Mouse (Mus musculus) left cerebral cortex, postnatal 36 days (tissue): ENCODE results near the gene Pde2a. TPM values are rescaled to one million over a fixed set of nuclear protein-coding genes. Genes with fewer than 3 reads are reported as not detected.

ENCODE experiments used
- DNase-seq, 2 experiments: peaks; one replicate each; pipeline ENCODE4 v3.0.0; 2021 to 2022; ENCODE audit warnings: low spot score in 2 of 2, mixed read lengths in 1 of 2
- intact Hi-C: fragments of 180-260 bp; cut with DNase I; formaldehyde crosslinking; loops from one replicate; pipeline ENCODE4 v1.15.1; 2025
- total RNA-seq, 2 experiments: library from RNA; stranded (reverse); gene quantifications; 2 replicates each; pipeline ENCODE4 v1.2.3; 2021

Pde2a gene
- total RNA-seq, 2 experiments from 2014 or later, result 349 to 377 TPM

DNA sequence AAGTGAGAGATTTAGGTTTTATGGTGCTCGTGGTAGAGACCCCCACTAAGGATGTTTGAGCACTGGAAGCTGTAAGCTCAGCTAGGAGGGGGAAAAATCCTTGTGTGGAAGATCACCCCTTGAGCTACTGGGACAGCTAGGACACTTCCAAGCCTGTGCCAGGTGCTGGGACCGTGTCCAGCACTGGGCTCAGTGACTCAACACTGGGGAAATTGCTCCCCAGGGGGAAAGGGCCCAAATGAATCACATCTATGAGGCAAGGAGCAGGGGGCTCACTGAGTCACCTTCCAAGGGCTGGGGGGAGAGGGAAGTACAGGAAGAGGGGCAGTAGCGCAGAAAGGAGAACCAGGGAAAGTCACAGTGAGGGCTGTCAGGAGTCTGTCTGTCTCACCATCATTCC is 28.4 kb downstream of the Pde2a start:
- DNase-seq, result no peak
- intact Hi-C loops, result loop anchor here (1.0 to 2.0 kb wide), 3 partner anchors 53 to 169 kb away; no protein-coding TSS in a partner anchor

DNA sequence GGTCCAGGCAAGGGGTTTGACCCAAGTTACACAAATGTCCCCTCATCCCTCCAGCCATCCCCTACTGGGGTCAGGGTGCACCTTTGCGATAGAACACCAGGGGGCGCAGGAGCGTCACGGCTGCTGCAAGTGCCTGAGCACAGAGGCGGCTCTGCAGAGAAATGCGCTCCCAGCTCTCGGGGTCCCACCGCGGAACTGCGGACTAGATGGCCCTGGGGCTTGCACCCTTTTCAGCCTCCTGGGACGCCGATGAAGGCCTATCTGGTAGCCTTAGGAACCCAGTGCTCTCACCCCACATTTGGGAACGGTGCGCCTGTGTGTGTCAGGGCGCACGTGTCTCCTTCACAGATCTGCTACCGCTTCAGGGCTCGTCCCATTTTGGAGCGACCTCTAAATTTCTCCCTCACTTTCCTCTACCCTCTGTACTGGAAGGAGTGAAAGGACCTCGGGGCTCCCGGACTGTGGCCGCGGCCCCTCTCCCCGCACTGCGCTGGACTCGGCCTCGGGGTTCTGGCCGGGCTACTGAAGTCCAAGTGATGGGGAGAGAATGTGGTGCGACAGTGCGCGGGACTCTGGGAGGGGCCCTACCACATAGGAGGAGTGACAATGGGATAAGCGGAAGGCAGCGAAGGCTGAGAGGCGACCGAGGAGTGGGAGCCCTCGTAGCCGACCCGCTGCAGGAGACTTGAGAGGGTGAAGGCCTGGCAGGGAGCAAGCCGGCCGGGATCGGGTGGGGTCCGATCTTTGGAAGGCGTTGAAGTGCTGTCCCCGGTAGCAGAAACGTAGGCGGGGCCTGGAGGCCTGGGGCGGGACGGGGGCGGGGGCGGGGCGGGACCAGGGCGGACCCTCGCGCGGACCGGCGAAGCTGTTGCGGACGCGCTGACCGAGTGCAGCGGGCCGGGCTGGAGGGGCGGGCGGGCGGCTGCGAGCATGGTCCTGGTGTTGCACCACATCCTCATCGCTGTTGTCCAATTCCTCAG is 29.2 kb downstream of the Pde2a start:
- DNase-seq, result peak; percentile 87 to 90
- intact Hi-C loops, result loop anchor here (1.0 to 2.0 kb wide), 3 partner anchors 53 to 168 kb away; no protein-coding TSS in a partner anchor

DNA sequence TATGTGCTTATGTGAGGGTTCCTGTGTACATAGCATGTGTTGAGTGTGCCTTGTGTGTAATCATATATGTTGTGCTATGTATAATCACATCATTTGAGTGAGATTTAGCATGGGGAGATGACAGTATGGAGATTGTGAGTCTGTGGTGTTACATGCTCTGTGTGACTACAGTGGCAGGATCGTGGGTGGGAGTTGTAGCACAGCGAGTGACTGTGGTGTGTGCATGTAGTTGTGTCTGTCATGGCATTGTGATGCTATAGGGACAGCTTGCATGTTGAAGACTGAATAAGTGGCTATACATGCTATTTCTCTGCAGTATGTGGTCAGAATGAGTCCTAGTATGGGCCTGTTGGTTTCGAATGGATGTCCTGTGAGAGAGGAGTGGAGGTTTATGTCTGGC is 31.2 kb downstream of the Pde2a start:
- DNase-seq, result no peak
- intact Hi-C loops, result no loop called here

DNA sequence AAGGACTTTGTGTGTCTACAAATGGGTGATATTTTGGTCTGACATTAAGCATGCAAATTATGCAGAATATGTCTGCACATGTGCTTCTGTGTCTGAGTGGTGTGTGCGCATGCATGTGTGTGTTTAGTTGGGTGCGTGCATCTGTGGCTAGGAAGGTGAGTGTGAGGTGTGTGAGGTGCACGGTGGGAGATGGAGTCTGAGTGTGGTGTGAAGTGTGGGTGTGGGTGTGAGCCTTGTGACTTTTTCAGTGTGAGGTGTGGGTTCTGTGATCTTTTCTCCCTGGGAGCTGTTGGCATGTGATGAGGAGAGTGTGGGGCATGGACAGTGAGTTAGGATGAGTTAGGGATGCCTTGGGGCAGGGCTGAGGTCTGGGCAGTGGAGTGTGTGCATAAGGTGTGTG is 31.8 kb downstream of the Pde2a start:
- intact Hi-C loops, result no loop called here
- DNase-seq, result peak in 1 of 2 experiments; percentile 27

DNA sequence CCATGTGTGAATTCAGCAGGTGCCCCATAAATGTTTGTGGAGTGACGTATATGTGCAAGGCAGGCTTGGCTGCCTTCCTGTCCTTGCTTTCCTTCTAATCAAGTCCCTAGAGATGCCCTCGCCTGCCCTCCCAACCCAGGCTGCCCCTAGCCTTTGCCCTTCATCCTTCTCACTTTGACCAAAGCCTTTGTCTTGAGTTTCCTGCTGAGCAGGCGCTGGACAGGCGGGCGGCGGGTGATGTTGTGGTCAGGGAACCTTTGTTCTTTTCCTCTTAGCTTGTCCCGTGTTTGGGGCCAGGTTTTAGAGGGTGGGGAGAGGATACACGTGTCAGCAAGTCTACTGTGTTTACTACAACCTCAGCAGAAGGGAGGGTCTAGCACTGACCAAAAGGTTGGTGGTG is 32.2 kb downstream of the Pde2a start:
- intact Hi-C loops, result no loop called here
- no peak for DNase-seq

DNA sequence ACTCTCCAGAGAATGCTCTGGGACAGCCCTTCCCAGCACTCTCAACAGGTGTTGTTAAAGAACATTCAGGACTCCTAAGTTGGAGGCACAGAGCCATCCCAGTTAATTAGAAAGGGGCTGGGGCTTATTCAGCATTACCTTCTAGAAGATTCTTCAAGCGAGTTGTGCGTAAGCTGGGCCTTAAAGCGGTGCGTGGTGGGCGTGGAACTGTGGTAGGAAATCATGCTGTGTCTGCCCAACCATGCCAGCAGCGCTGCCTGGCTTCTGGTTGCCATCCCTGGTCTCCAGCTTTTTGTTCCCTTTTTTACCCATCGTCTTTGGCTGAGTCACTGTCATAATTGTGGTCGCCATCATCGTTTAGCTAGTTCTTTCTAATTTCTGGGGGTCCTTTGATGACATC is 33.0 kb downstream of the Pde2a start:
- intact Hi-C loops, result no loop called here
- DNase-seq, result no peak

DNA sequence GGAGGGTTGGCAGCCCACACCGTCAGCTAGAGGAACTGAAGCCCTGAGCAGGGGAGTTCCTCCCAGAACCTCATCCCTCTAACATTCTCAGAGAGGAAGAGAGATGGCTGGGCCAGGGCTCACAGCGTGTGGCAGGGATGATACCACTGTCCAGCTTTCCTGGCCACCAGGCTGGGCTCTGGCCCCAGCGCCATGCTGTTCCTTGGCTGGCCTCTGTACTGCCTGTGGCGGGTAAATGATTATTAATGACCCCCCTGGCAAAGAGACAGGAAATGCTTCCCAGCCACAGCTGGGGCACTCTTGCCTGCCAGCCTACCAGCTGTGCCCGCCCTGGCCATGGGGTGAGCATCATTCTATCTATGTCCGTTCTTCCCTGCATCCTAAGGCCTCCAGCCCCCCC is 33.6 kb downstream of the Pde2a start:
- no peak for DNase-seq
- intact Hi-C loops, result no loop called here

DNA sequence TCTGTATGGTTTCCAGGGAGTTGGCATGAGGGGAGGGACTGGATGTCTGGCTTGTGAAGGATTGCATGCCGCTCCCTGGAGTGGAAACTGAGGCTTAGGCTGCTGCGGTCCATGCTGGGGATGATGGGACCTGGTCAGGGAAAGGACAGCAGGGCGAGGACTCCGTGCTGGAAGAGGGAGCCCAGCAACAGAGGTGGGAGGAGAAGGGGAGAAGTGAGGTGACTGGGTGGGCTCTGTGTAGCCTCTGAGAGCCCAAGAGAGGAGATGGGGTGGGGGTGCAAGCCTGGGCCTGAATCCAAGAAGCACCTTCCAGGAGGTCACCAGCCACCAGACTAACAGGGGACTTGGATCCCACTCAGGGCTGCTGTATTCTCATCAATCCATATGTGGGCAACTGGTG is 34.8 kb downstream of the Pde2a start:
- intact Hi-C loops, result no loop called here
- no peak for DNase-seq

DNA sequence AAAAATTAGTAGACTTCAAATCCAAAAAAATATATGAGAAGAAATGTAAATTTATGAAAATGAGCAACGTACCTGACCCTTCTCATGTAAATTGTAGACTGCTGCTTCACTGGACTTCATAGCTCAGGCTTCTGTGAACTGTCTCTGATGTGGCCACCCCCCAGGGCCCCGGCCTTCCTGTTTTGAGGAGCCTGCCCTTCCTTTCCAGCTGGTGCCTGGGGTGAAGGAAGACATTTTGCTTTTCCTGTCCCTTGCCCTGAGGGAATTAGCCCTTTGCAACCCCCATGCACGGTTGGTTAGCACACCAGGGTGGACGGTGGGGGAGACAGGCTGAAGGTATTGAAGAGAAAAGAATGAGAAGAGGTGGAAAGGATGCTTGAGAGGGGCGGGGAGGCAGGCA is 35.3 kb downstream of the Pde2a start:
- no peak for DNase-seq
- intact Hi-C loops, result no loop called here

DNA sequence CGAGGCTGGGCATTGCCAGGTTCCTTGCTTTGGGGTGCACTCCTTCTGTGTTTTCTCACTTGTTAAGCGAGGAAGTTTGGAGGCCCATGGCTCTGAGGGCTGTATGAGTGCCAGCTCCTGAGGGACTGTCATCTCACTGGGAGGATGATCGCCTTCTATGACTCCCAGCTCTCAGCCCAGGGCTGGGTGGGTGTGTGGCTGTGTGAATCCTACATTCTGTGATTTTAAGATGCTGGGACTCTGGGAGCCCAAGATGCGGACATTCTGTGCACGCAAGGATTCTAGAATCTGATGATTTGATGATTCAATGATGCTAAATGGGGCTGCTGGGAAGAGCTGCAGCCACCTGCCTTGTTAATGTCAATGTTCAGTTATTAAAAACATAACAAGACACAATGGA is 35.8 kb downstream of the Pde2a start:
- DNase-seq, result peak; percentile 63 to 77
- intact Hi-C loops, result no loop called here

DNA sequence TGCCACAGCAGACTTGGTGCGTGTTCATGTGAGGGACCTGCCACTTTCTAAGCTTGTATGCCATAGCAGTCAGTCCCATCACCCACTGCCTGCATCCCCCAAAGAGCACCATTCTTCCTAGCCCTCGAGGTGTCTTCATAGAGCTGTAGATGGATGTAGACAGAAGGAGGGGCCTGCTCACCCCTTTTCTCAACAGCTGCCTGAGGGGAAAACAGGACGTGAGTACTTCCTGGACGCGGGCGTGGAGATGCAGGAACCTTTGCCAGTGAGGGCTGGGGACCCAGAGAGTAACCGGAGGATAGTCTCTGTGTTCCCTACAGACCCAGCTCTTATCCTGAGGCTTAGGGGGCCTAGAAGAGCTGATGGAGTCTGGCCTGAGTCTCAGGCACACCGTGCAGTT is 36.3 kb downstream of the Pde2a start:
- DNase-seq, result no peak
- intact Hi-C loops, result no loop called here

DNA sequence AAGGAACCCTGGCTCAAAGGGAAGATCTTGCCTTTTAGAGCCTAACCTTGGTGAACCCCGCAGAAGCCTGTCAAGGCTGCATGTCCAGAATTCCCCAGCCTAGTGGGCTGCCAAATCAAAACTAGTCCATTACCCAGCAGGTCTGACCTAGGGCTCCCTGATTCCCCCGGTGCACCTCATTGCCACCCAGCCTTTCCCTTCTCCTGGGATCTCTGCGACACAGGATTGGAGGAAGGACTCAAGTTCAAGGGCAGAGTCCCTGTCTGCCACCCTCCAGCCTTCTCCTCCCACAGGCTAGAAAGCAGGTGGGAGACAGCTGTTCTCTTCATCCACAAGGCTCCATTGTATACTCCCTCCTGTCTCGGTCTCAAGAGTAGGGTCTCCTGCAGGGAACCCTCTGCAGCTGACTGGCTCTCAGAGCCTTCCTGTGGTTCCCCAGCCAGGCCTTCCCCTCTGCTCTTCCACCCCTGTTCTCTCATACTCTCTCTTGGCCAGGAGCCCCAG is 36.8 kb downstream of the Pde2a start:
- no peak for DNase-seq
- intact Hi-C loops, result no loop called here

DNA sequence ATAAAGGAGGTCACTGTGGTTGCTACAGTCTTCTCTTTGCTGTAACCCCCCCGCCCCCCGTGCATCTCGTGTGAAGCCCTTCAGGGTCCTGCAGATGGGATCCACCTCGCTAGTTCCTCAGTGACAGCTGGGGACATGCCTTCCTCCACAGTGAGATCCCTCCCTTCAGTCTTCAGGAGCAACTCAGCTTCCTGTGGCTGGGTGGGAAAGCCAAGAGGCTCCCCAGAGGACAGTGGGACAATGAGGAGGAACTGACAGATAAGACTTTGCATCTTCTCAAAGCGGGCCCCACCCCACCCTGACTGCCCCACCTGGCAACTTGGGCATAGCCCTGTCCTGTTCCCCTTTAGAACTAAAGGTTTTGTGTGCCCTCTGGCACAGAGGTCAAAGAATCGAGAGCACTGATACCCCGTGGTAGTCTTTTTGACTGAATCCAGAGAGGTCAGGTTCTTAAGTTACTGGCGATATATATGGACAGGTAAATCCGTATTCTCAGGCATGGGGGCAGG is 37.9 kb downstream of the Pde2a start:
- no peak for DNase-seq
- intact Hi-C loops, result no loop called here

DNA sequence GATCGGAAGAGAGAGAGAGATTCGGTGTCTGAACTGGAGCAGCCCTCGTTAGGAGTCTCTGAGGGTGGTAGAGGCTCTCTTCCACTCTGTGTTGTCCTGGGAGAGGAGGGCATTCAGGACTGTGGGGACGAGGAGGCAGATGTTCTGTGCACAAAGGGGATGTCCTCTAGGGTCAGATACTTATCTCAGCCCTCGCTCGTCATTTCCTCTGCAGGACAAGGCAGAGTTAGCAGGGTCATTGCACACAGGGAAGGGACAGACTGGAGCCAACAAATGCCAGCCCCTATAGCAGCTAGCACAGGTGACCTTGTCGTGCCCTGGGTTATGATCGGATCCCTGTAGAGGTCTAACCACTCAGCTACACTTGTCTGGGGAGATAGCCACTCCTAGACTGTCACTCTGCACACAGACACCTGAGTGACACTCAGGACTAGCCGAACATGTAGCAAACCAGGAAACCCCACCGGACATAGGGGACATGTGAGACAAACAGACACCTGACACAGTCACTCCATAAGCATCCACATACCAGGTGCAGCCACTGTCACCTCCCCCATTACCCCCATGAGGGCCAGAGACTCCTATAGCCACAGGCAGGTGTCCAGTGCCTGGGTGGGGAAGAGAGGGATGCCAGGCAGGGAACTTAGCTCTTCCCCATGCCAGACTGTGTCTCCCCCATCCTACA is 38.6 kb downstream of the Pde2a start:
- intact Hi-C loops, result no loop called here
- DNase-seq, result no peak

DNA sequence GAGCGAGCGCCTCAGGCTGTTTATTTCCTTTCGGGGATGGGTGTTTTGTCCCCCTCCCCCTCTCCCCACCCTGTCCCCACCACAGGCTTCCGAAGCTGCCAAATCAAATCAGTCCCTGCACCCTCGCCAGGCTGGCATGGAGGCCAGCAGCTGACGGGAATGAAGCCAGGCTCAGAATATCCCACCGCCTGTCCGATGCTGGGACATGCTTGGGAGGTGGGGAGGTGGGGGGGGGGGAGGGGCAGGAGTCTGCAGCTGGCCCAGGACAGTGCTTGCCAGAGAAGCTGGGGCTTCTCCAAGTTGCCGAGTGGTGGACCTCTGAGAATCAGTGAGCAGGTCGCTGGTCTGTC is 39.1 kb downstream of the Pde2a start:
- intact Hi-C loops, result no loop called here
- DNase-seq, result peak in 1 of 2 experiments; percentile 56

DNA sequence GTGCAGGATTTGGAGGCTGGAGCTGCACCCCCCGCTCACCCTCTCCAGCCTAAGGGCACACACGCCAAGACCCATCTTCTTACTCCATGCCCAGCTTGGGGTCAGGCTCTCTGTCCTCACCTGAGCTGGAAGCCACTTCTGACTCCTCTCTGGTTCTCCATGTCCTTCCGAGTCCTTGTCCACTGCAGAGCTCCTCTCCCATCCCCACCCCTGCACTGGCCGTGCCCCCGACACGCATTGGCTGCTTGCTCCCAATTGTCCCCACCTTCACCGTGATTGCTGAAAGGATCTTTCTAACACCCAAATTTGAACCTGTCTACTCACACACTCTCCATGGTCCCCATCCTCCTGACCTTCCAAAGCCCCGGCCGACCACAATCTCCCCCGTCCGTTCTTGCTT is 40.1 kb downstream of the Pde2a start:
- DNase-seq, result no peak
- intact Hi-C loops, result no loop called here

DNA sequence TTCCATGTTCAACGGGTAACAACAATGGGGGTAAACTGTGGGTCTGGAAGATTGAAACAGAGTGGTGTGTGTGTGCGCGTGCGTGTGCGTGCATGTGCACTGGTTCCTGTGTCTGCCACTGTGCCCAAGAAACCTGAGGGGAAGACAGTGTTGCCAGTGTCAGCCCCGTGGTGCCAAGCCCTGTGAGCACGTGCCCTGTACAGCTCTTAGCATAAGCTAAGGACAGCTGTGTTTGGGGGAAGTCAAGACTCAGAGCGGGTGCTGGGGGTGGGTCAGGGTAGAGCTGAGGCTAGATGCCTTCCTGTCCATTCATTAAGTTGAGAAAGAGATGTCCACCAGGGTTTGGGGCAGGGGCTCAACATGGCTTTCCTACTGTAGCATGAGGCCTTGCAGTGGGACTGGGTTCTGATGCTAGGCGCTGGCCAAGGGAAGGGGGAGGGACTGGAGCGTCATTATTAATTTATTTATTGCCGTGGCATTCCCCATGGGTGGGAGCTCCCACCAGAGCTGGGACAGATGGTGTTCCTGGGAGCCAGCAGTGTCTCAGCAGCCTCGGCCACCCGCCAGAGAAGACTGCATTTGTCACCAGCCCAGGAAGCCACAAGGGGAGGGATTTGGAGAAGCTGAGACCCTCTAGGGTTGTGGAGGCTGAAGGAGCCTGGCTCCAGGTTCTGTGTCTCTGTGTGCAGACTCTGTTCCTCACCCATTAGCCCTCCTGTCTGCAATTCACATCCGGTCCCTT is 41.0 kb downstream of the Pde2a start:
- intact Hi-C loops, result no loop called here
- DNase-seq, result peak in 1 of 2 experiments; percentile 76

DNA sequence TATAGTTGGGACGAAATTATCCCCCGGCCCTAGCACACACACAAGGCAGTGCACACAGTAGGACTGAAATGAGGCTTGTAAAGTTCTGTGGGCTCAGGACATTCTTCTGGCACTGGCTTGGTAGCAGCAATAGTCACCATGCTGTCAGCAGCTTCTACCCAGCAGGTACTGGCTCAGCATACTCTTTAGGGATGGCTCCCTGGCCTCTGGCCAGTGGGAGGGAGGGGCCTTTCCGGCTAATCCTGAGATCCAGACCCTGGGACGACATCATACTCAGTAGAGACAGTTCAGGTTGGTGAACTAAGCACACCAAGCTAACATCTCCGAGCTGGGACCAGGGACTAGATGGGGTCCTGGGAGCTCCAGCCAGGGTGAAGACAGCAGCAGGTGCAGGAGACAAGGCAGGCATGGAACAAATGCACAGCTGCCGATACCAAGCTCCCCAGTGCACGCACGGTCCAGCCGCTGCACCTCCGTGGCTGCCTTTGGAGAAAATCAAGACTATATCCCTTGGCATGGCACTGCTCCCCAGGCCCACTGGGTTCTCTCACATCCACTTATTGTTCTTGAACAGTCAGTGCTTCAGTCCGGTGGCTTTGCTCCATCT is 42.3 kb downstream of the Pde2a start:
- DNase-seq, result no peak
- intact Hi-C loops, result no loop called here

DNA sequence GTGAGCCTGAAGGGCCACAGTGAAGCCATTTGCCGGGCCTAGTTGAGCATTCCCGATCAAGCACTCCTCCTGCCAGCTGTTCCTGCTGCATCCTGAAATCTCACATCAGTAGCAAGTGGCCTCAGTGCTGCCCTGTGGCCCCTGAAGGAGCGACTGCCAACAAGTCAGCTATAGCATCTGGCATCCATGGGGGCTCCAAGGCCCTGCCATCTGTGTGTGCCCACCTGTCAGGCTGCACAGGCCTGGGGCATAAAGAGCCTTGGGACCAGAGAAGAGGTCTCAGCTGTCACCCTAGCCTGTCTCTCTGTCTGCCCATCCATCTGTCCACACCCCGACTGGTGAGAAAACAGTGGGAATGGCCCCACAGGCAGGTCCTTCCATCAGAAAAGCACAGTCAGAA is 43.4 kb downstream of the Pde2a start:
- intact Hi-C loops, result no loop called here
- DNase-seq, result no peak

DNA sequence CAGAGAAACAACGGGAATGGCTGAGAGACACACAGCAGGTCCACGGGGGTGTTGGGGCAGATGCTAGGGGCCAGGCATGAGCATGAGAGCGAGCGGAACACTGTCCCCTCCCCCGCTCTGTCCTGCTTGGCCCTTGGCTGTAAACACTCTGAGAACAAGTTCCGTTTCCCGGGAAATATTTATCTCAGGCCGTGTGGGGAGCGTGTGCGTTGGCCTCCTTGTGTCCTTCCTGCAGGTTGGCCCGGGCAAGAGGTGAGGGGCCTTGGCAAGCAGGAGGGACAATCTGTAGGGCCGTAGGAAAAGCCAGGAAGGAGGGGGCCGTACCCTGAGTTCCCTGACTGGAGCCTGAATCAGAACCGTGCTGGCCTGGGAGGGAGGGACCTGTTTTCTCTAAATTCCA is 43.9 kb downstream of the Pde2a start:
- intact Hi-C loops, result no loop called here
- DNase-seq, result no peak
